Mouse (Mus musculus): Measurements from ENCODE around the gene Coq9.
A peak's percentile ranks its signal among the peaks of the same experiment; 100 is the strongest.
"Not testable (repeated sequence)": the region's sequence is repeated elsewhere in the genome, so short reads cannot be mapped to it uniquely, and the experiment has no call there.

Gene Coq9

DNA sequence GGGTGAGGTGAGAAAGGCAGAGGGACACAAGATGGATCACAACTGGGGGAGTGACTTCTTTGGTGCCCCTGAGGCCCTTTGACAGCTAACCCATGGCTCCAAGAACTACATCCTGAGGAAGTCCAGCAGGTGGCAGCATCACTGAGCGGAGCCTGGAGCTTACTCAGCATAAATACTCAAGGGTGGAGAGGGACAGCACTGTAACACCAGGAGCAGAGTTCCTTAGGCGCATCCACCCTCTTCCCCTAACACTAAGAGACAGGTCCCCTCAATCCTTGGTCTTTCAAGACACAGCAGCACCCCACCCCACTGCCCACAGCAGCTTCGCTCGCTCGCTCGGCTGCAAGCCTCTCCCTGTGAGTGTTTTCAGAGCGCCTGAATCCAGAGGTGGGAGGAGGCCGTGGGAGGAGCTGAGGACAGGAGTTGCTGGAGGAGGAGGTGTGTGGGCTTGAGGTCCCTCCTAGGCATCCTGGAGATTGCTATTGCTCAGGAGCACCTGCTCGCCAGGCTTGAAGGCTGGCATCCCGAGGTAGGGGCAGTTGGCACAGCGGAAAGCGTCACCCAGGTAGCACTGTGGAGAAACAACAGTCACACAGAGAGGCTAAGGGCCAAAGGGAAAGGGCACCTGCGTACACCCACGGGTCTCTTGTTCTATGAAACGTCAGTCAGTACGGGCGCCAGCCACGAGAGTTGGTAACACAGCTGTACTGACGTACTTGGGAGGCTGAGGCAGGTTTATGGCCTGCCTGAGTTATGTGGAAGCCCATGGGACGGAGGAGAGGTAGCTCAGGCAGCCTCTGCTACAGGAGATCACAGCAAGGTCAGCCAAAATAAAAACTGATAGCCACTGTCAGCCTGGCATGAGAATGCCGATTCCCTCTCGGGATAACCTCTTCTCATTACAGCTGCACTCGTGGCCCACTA, 15.2 kb upstream of the Coq9 start:
- DNase-seq, result peak; percentile 50 to 51

DNA sequence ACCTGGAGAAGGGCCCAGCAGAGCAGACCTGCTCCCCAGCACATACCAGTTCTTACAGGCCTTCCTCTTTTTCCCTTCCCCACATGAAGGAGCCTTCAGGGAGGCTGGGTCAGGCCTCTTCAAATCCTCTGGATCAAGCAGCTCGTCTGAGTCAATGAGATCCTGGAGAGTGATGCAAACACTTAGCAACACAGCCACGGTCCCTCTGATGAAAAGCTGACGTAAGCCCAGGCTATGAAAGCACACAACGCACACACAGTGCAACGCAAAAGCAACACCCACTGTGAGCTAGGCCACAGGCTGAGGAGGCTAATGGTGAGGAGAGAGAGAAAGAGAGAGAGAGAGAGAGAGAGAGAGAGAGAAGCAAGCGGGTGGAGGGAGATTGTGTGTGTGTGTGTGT, 13.0 kb upstream of the Coq9 start:
- no peak for DNase-seq

DNA sequence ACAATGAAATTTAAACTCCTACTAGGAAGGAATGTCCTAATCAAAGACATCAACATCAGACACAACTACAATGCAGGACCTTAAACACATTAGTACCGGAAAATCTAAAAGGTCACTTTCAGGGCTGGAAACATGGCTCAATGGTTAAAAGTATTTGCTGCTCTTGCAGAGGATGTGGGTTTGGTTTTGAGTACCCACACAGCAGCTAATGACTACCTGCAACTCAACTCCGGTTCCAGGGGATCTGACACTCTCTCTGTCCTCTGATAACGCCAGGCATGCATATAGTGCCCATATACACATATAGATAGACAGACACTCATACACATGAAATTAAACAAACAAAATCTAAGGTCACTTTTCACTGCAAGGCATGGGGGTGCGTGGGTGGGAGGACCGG, 11.9 kb upstream of the Coq9 start:
- DNase-seq, result no peak

DNA sequence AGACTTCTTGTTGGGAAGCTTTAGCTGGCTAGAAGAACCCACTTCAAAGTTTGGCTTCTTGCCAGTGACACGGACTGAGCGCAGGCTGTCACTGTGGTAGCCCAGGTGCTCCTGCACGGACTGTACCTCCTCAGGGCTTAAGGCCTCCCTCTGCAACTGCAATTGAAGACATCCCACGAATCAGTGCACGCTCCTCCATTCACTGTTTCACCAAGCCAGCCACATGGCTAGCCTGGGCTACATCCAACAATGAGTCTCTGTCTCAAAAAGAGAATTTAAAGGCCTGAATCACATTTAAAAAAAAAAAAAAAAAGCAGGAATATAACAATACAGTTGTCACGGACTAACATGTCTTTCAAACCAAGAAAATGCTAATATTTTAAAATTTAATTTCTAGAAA, 9.8 kb upstream of the Coq9 start:
- no peak for DNase-seq

DNA sequence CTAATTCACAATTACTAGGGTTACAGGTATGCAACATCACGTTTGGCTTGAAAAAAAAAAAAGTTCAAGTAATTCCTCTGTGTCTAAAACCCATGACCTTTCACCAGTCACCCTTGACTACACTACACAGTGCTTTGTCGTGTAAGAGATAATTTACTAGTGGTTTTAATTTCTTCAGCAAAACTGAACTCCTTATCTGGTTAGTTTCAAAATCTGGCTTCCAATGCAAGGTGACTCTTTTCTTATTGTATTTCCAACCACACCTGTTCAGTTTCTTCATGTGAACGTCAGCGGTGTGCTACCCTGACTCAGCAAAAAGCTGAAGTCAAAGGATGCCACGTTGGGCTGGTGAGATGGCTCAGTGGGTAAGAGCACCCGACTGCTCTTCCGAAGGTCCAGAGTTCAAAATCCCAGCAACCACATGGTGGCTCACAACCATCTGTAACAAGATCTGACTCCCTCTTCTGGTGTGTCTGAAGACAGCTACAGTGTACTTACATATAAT, 4.2 kb upstream of the Coq9 start:
- not testable (repeated sequence) for DNase-seq

DNA sequence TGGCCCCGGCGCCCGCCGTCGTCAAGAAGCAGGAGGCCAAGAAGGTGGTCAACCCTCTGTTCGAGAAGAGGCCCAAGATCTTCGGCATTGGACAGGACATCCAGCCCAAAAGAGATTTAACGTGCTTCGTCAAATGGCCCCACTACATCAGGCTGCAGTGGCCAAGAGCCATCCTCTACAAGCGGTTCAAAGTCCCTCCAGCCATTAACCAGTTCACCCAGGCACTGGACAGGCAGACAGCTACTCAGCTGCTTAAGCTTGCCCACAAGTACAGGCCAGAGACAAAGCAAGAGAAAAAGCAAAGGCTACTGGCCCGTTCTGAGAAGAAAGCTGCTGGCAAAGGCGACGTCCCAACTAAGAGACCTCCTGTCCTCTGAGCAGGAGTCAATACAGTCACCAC, 2.4 kb upstream of the Coq9 start:
- not testable (repeated sequence) for DNase-seq

DNA sequence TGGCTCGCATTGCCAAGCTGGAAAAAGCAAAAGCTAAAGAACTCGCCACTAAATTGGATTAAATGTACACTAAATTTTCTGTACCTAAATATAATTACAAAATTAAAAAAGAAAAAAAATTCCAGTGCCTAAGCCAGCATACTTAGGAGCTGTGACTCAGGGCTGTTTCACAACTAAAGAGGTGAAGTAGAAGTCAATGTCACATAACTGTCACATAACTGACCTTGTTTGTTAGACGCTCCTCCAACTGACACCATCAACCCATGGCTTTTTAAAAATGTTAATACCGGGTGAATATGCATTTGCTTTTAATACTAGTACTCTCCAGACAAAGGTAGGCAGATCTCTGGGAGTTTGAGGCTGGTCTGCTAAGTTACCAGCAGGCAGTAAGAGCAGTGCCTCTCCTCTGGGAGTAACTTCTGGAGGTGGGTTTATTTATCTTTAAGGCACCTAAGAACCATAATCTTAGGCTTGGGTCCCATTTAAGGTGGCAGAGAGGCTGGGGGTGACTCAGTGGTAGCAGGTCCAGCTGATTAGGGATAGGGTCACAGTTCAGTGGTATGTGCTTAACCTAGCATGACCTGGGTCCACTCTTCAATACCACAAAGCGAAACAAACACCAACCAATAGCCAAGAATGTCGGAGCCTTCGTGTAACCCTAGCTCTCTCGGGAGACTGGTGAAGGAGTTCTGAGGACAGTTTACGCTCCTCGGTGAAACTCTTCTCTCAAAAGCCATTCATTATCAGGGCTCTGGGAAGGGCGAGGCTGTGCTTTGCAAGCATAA, 1.5 kb upstream of the Coq9 start:
- no peak for DNase-seq

DNA sequence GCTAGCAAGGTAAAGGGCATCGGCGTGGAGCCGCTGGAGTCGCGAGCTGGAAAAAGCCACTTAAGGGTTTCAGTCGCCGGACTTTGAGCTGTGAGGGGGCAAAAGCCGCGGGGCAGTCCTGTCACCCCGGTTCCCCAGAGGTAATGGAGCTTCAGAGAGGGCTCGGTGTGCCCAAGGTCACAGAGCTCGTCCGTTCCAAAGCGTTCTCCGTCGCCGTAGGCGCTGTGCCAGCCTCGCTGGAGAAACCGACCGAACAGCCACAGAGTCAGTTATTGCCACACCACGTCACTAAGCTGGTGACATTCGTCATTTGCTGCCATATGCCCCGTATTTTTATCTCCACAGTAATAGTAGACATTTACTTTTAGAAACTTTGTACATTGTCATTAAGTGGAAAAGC, 479 bp downstream of the Coq9 start:
- DNase-seq, result peak; percentile 83 to 84

DNA sequence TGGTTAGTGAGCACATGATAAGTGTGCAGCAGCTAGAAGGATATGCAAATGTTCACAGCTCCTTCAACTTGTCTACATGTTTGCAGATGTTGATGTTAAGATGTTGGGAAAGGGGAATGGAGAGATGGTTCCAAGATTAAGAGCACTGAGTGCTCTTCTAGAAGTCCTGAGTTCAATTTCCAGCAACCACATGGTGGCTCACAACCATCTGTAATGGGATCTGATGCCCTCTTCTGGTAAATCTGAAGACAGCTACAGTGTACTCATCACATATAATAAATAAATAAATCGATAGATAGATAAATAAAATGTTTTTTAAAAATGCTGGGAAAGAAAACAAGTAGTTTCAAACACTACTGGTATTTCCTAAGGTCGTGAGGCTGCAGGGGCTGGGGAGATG, 3.1 kb downstream of the Coq9 start:
- no peak for DNase-seq

DNA sequence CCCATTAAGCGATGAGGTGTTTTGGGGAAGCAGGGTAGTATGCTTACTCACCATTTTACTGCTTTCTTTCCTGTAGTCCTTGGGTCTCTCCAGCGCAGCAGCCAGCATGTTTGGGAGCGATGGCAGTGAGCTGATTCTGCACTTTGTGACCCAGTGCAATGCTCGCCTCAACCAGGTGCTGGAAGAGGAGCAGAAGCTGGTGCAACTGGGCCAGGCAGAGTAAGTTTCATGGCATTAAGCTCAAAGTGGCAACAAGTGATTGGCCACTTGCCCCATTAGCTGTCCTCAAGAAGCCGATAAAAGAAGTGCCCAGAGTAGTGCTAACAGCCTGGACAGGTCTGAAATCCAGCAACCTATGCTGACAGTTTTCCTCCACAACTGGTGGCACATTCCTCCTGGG, 11.9 kb downstream of the Coq9 start:
- DNase-seq, result no peak

DNA sequence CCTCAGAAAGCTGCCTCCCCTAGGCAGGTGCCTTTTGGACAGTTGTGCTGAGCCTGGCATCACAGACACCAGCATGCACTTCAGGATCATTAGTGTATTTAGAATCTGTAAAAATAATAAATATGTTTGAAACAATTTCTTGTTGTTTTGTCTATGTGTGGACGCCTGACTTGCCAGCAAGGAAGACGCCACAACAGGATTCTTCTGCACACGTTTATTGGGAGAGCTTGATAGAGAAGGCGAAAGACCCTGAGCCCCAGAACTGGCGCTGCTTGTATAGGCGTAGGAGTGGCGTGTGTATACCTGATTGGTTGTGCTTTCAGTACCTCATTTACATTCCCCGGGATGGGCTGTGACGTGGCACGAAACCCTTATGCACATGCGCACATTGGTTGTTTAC, 16.6 kb downstream of the Coq9 start:
- DNase-seq, result not testable (repeated sequence)

DNA sequence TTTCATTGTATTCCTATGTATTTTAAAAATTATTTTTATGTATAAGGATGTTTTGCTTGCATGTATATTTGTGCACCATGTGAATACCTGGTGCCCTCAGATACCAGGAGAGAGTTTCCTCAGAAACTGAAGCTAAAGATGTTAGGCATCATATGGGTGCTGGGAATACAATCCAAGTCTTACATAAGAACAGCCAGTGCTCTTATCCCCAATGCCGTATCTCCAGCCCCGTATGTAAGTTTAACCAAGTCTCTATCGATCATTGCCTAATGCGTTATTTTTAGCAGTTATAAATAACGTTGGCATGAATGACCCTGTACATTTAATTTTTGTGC, 18.9 kb downstream of the Coq9 start:
- peak in 1 of 2 experiments; percentile 32 for DNase-seq

DNA sequence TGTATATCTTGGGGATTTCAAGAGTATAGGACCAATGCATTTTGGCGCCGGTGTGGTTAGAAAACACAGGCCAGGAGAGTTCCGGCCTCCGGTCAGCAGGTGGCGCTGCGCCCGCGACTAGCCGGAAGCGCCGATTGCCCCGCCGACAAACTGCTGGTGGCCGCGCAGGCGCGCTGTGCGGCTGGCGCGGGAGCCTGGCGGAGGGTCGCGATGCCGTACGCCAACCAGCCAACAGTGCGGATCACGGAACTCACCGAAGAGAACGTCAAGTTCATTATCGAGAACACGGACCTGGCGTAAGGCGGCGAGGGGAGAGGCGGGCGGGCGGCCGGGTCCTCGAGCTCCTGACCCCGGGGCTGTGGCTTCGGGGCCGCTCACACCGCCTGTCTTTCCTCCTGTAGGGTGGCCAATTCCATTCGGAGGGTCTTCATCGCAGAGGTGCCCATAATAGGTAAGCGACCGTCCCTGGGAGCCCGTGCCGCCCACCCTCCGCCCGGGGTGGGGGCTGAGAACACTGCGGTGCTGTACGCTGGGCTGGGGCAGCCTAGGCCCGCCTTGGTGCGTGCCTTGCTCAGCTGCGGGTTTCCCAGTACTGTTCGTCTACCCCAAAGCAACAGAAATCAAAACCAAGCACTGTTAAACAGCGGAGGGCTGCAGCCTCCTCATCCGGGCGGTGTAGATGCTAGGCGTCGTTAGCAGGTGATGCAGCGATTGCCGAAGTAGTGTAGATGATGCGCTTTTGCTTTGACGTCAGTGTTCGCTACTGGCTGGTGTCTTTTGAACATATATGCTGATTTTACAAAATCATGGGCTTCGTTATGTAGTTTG, 19.4 kb downstream of the Coq9 start, which contains the start of gene Polr2c:
Polr2c (plus strand) TSS at position 105 of the 828 bp plus-strand sequence.
- peak; percentile 94 to 96 for DNase-seq

DNA sequence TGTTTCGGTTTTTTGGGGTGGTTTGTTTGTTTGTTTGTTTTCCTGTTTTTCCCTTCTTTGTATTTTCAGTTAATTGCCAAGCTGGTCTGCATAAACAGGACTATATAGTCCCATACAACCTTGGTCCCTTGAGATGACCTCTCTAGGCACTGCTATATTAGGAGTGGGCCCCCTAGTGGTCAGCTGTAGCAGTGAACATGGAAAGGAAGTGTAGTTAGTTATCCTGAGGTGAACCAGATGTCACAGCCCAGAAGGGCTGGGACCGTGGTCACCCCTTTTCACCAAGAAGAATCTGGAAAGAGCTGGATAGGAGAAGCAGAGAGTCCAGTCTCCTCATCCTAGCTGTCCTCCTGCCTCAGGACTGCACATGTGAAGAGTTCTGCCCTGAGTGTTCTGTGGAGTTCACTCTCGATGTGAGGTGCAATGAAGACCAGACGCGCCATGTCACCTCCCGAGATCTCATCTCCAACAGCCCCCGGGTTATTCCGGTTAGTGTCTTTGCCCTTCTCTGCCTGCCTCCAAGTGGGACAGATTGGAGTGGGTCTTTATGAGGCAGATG, 23.3 kb downstream of the Coq9 start:
- peak; percentile 56 to 59 for DNase-seq

DNA sequence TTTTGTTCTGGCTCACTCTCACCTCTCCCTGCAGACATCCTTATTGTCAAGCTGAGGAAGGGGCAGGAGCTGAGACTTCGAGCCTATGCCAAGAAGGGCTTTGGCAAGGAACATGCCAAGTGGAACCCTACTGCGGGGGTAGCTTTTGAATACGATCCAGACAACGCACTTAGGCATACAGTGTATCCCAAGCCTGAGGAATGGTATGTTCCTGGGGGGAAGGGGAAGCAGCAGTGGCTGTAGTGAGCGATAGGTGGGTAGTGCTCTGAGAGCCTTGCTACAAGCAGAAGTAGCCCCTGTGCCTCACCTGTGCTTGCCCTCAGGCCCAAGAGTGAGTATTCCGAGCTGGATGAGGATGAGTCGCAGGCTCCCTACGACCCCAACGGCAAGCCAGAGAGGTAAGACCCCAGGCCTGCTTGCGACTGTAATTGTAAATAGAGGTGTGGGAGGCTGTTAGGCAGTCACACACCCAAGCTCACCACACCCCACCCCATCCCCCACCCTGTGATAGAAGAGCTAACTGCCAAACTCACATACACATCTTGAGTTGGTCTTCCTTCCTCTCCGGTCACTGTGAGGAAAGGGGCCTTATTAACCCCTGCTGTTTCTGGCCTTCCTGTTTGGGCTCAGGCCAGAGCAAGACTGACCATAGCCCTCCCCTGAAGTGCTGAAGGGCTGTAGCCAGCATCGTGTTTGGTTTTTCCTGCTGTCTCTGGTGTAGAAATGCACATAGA, 24.5 kb downstream of the Coq9 start:
- no peak for DNase-seq

DNA sequence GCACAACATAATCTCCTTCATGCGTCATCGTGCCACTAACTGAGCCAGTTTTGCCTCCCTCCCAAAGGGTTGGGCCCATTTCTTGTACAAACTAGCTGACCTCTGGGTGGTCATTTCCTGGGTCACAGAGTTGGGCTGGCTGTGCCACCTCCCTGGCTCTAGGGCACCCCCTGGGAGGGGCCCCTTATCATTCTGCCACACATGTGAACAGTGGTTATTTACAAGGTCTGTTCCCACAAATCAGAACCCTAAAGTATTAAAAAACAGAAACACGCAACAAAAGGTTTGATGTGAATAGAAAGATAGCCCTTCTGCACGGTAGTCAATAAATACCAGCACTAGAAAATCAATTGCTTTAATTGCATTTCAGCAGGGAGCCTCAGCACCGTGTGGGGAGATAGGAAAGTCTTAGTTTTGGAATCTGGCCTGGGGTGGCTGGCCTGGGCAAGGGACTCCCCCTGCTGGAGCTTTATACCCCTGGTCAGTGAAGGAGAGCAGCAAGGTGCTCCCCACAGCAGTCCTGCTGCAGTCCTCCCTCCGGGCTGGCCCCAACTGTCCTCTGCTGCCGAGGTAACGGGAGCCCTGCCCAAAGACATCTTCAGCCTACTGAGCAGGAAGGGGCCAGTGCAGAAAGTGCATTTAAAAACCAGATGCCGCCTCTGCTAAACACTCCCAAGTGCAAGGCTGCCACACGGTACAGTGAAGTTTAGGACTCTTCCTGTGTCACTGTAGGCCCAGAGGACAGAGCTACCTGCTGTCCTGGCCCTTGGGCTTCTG, 26.0 kb downstream of the Coq9 start:
- no peak for DNase-seq

DNA sequence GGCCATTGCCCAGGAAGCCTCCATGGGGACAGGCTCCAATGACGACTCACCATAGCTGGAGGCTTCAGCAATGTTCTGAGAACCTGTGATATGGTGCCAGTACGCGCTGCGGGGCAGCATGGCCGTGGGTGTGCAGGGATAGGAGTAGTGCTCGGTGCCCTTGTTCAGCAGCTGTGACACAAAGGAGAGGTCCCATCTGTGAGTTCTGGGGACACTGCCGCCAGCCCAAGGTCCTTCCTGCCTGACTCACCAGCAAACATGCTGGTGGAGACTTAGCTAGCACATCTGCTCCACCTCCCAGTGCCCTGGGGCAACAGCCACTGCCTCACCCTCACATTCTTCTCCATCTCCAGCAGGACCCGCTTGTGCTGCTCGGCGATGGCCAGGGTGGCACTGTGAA, 27.2 kb downstream of the Coq9 start:
- DNase-seq, result no peak

DNA sequence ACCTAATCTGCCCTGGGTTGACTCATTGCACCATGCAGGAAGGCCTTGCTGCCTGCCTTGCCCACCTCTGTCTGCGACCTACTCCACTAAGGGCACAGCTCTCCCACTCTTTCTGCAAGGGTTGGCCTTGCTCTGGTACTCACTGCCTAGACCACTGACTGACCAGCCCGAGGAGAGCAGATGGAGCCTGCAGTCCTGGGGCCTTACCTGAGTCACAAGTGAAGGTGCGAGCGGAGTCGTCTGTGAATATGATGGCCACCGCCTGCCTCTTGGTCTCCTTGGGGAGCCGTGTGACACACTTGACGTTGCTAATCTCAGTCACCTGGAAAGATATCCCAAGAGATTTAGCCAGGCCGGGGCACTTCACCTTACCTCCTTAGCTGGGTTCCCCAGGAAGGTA, 28.8 kb downstream of the Coq9 start:
- DNase-seq, result no peak

DNA sequence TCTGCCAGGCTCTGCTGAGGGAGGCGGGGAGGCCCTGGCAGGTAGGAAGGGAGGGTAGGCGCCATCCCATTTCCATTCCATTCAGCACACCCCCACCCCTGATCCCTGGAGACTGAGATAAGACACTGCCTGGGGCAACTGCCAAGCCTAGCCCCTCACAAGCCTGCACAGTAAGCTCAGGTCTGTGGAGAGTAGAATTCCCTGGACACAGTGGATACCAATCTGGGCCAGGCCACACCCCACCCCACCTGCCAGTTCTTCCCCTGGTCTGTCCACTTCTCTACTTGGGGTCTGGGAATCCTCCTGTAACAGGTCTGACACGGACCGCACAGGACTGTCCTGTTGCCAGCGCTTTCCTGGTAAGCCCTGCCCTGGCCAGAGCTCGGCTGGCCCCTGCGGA, 31.0 kb downstream of the Coq9 start:
- no peak for DNase-seq

DNA sequence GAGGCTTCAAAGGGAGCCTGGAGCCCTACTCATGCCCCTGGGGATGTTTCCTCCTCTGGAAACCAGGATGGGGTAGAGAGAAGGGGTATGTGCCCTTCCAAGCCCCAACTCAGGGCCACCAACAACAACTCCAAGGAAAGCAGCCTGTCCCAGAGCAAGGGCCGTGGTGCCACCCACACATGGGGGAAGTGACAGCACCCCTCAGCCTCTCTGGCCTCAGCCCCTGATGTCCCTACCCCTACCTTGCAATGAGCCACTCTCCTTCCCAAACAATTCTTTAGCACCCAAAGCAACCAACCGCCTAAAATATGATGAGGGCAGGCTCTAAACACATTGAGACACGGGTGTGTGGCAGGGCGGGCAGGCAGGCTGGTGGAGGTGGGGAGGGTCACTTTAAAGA, 31.9 kb downstream of the Coq9 start:
- DNase-seq, result no peak

DNA sequence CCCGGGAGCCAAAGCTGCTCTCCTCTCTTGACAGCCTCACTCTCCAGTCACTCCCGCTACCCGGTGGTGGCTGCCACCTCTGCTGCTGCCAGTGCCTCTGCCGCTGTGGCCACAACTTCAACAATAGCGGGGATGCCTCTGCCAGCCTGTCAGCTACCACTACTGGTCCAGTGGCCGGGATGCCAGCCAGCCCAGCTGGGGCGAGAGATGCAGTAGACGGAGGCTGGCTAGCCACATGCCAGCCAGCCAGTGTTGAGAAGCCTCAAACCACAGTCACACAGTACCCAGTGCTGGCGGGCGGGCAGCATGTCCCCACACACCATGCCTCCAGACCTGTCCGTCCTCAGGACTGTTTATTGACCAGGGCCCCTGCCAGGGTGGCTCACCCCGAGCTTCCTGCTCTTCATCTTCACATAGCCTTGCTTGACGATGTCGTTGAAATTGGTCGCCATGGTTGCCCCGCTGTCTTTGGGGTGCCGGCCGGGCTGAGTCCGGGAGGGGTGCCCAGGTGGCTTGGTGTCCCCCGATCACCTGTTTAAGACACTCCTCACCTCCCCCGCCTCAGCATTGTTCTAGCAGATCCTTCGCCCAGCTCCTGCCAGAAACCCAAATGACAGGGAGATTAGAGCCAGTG, 32.5 kb downstream of the Coq9 start:
- DNase-seq, result peak; percentile 40 to 44
